Mouse (Mus musculus): ENCODE measurements around the gene Ei24.

- TF ChIP-seq CTCF (IDR thresholded peaks at IDR 0.05), result peak; percentile 23; the same call in 1 of the 2 replicates
- no peak for TF ChIP-seq EP300 (IDR thresholded peaks at IDR 0.05; ENCODE audit: insufficient read depth, low read depth, low read length)
Observed at GRCm38 (mm10) chr9:36832529-36832928, 35.3 kb upstream of the Ei24 start.
